Mouse (Mus musculus) right cerebral cortex, postnatal 10 days (tissue): Measurements from ENCODE around the gene Mlxipl.
A peak's percentile ranks its signal among the peaks of the same experiment; 100 is the strongest.

Experiments
- DNase-seq, 2 experiments: peaks; one replicate each; pipeline ENCODE4 v3.0.0; 2021; ENCODE audit warnings: low spot score in 2 of 2

Mlxipl gene

DNA sequence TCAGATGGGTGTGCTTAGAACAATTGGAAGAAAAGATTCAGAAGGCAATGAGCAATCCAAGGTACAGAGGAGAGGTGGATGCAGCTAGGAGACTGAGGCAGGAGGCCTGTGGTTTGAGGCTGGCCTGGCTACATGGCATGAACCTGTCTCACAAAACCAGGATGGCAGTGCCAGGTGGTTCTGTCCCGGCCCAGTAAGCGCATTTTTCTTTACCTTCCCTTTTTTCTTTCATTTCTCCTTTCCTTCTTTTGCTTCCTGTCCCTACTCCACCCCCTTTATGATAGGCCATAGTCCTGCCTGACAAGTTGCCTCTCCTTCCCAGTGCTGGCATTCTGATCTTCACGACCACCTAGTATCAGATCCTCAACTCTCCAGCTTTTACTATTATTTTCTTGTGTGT is 95.3 kb downstream of the Mlxipl start:
- DNase-seq = peak in 1 of 2 experiments; percentile 22

- DNase-seq = peak in 1 of 2 experiments; percentile 28
Measured at GRCm38 (mm10) chr5:135185596-135185995, 95.9 kb downstream of the Mlxipl start.

DNA sequence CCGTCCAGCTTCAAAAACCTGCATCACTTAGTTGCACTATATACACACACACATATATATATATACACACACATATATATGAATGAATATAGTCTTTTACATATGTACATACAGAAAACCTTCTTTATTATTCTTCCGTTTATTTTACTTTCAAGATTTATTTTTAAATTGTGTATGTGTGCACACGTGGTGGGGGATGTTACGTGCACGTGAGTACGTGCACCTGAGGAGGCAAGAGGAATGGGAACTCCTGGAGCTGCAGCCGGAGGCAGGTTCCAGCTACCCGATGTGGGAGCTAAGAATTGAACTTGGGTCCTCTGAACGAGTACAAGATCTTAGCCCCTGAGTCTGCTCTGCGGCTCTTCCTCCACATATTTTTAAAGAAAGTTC is 96.5 kb downstream of the Mlxipl start:
- DNase-seq = no peak

DNA sequence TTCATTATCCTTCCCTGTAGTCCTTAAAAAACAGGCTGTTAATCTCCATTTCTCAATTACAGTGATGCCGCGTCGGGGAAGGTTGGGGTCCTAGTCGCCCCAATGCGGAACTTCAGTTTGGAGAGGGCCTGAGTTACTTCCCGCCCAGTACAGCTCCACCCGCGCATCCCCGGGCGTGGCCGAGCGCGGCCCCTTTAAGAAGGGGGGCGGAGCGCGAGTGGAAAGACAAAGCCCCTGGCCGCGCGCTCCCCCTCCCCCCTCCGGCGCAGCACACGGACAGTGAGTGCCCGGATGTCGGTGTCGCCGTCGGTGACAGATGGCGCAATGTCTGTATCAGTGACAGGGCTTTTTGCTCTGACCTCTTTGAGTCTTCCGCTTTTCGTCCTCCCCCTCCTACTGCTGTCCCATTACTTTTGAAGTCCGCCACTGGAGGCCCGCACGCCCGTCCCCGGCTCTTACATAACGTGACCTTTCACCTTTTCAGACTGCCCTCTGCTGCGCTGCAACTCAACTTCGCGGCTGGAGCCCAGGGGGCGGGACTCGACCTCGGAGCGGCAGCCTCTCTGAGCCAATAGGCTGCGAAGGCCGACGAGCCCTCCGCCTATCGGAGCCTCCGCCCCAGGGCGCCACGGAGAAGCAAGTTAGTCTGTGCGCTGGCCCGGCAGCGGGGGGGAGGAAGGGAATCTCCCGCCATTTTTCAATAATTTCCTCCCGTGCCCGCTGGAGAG is 97.1 kb downstream of the Mlxipl start, which contains the start of gene Baz1b:
Baz1b (plus strand) TSS at position 644 of the 728 bp plus-strand sequence.
- peak; percentile 99 for DNase-seq

DNA sequence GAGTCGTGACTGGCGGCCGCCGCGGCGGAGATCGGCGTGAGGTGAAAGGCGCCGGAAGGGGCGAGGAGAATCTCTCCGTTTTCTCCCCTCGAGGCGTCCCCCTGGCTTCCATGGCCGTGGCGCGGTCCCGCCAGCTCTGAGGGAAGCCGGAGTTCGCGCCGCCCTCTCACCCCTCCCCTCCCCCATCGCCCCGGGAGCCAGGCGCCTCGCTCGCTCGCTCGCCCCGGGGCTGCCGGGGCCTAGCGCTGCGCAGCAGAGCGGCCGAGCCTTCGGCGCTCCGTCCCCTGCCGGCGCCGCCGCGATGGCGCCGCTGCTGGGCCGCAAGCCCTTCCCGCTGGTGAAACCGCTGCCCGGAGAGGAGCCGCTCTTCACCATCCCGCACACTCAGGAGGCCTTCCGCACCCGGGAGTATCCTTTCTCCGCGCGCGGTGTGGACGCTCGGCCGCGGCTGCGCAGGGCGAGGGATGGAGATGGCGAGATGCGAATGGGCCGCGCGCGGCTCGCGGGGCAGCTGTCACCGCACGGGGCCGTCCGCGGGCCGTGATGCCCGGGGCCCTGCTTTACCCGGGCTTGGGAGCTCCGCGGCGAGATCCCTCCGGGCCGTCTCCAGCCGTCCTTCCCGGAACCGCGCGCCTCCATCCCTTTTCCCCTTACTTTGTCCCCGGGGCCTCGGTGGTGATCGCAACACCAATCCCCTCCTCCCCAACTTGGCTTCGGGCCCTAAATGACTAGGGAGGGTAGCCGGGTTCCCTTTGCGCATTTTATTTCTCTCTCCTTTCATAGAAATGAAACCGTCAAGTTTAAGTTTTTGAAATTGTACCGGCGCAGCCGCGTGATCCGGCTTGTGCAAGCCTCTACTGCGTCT is 97.9 kb downstream of the Mlxipl start:
- peak; percentile 49 to 57 for DNase-seq
